Mouse (Mus musculus): ENCODE measurements at regions not wholly inside any gene's neighbourhood (a gene's known extent, or its start where the extent isn't known, plus 50 kb on each side); places are given as distances from the start of the nearest gene placed in this dataset.

DNA sequence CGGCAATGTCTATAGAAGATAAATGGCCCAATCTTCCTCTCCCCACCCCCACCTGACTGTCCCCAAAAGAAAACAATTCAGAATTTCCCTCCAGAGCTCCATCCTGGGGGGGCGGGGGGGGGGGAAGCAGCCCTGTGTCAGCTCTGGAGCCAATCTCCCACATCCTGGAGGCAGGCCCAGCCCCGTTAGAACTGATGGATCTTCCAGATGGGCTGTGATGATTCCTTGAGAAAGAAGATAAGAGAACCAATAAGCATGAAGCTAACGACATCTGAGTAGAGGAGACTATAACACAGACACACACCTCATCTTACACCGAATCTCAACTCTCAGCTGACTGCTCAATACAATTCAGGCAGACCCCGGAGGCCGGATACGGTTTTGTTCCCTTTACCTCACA lies 169.2 kb upstream of the Klf3 start:
- H3K9me3 ChIP-seq (replicated peaks; ENCODE audit: control insufficient read depth, low read length): no peaks in the 10 kb centered on the region
- H3K27me3 ChIP-seq (ENCODE audit: control insufficient read depth, insufficient read depth, low read length): no peaks in the 10 kb centered on the region
- WGBS: 71% methylated on average over 8 of the region's 8 CpGs
- H3K9ac ChIP-seq (ENCODE audit: low read length): no peak overlapping the region
- H3K4me2 ChIP-seq (ENCODE audit: low read depth, low read length): no peak overlapping the region
- no peak overlapping the region for H3K4me3 ChIP-seq (replicated peaks; ENCODE audit: low read length)
- H3K4me1 ChIP-seq (ENCODE audit: control insufficient read depth, insufficient read depth, low read length): peaks cover 4% of the 10 kb centered on the region; the same call in 1 of the 2 replicates
- no peak for ATAC-seq (ENCODE audit: insufficient read depth, low FRiP score)
- no peaks in the 10 kb centered on the region for H3K36me3 ChIP-seq (ENCODE audit: control insufficient read depth, insufficient read depth, low read length)
- H3K27ac ChIP-seq (ENCODE audit: low read length): no peak overlapping the region

DNA sequence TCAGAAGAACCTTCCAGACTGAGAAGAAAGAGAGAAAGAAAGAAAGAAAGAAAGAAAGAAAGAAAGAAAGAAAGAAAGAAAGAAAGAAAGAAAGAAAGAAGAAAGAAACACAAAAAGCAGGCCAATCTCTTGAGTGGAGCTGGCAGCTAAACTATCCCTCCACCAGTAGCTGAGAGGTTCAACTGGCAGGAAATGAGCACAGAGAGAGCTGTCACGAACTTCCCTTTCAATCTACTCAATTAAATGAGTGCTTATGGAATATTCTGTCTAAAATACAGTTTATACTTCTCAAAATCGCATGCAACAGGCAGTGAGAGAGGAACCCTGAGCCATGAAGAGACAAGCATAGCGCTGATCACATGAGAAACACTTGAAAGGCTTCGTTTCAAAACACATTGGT lies 168.5 kb upstream of the Klf3 start:
- H3K27ac ChIP-seq (ENCODE audit: low read length): no peak overlapping the region
- H3K9ac ChIP-seq (ENCODE audit: low read length): no peak overlapping the region
- no peak overlapping the region for H3K4me2 ChIP-seq (ENCODE audit: low read depth, low read length)
- no peak for ATAC-seq (ENCODE audit: insufficient read depth, low FRiP score)
- no peaks in the 10 kb centered on the region for H3K9me3 ChIP-seq (replicated peaks; ENCODE audit: control insufficient read depth, low read length)
- H3K27me3 ChIP-seq (ENCODE audit: control insufficient read depth, insufficient read depth, low read length): no peaks in the 10 kb centered on the region
- H3K4me3 ChIP-seq (replicated peaks; ENCODE audit: low read length): no peak overlapping the region
- 71% methylated on average over 4 of the region's 4 CpGs for WGBS
- peaks cover 4% of the 10 kb centered on the region; the same call in 1 of the 2 replicates for H3K4me1 ChIP-seq (ENCODE audit: control insufficient read depth, insufficient read depth, low read length)
- H3K36me3 ChIP-seq (ENCODE audit: control insufficient read depth, insufficient read depth, low read length): no peaks in the 10 kb centered on the region

DNA sequence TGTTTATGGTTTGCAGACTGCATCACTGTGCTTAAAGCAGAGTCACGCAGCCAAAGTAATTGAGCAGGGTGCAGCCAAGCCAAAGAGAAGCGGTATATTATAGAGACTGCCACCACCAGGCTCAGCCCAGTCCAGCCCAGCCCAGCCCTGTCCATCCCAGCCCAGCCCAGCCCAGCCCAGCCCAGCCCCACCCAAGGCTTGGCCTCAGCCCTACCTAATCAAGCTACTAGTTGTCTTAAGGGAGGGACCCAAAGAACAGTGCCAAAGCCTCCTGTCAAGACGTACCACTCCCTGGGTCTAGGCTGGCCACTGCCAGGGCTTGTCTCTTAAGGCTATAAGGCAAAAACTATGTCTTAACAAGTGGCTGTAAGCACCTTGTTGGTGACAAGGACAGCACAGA lies 166.9 kb upstream of the Klf3 start:
- no peaks in the 10 kb centered on the region for H3K27me3 ChIP-seq (ENCODE audit: control insufficient read depth, insufficient read depth, low read length)
- no peaks in the 10 kb centered on the region for H3K36me3 ChIP-seq (ENCODE audit: control insufficient read depth, insufficient read depth, low read length)
- no peaks in the 10 kb centered on the region for H3K9me3 ChIP-seq (replicated peaks; ENCODE audit: control insufficient read depth, low read length)
- no peak overlapping the region for H3K4me2 ChIP-seq (ENCODE audit: low read depth, low read length)
- ATAC-seq (ENCODE audit: insufficient read depth, low FRiP score): peak; percentile 87; the same call in 1 of the 2 replicates
- no peak overlapping the region for H3K4me3 ChIP-seq (replicated peaks; ENCODE audit: low read length)
- no peak overlapping the region for H3K9ac ChIP-seq (ENCODE audit: low read length)
- H3K4me1 ChIP-seq (ENCODE audit: control insufficient read depth, insufficient read depth, low read length): no peaks in the 10 kb centered on the region
- 0 out of 2 replicates have a peak overlapping the region, but pooled peaks have one; percentile 11 for H3K27ac ChIP-seq (ENCODE audit: low read length)
- WGBS: 69% methylated on average over 3 of the region's 3 CpGs

DNA sequence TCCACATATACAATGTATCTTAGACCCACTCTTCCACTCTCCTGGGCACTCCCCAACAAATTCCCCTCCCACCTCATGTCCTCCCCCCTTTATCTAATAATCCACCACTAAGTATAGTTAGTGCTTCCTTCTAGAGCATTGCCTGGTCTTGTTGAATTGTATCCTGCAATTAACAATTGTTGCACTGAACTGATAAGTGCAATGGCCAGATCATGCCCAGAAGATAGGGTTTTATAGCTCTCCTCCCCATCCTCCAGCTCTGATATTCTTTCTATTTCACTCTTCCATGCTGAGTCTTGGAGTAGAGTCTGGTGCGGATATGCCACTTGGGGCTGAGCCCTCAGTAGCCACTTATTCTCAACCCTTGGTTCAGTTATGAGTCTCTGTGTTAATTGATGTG lies 159.6 kb upstream of the Klf3 start:
- WGBS: 92% methylated on average over 1 of the region's 1 CpGs

DNA sequence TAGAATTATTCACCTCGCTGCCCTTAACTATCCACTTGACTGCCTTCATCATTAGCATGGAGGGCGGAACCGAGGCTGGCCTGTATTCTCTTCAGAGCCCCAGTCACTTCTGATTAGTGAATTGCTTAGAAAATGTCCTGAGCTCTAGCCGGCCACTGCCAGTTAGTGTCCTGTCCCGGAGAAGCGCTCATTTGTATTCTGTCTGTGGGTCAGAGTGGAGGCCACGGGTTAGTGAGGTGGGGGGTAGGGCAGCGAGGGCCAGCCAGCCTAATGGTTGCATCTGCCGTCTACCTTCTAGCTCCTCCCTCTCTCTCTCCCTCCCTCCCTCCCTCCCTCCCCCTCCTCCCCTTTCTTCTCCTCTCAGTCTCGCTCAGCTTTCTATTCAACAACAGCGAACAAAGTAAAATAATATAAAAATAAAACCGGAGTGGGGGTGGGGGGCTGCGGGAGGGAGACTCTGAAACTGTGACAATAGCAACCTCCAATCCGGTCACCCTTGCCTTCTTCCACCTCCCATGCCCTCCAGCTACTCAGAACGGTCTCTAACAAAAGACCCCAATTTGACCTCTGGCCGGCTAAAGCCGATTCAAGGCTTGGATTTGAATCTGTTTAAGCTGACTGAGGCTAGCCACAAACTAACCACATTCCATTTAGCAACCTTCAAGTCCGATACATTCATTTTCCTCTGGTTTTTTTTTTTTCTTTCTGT lies 155.6 kb upstream of the Klf3 start:
- H3K4me3 ChIP-seq (replicated peaks; ENCODE audit: low read length): peak overlapping the region; percentile 37
- peak overlapping the region; percentile 50 for H3K4me2 ChIP-seq (ENCODE audit: low read depth, low read length)
- H3K9ac ChIP-seq (ENCODE audit: low read length): peak overlapping the region; percentile 58
- no peaks in the 10 kb centered on the region for H3K9me3 ChIP-seq (replicated peaks; ENCODE audit: control insufficient read depth, low read length)
- WGBS: 4% methylated on average over 18 of the region's 18 CpGs
- no peaks in the 10 kb centered on the region for H3K36me3 ChIP-seq (ENCODE audit: control insufficient read depth, insufficient read depth, low read length)
- peaks cover 19% of the 10 kb centered on the region for H3K4me1 ChIP-seq (ENCODE audit: control insufficient read depth, insufficient read depth, low read length)
- ATAC-seq (ENCODE audit: insufficient read depth, low FRiP score): no peak
- H3K27me3 ChIP-seq (ENCODE audit: control insufficient read depth, insufficient read depth, low read length): no peaks in the 10 kb centered on the region
- H3K27ac ChIP-seq (ENCODE audit: low read length): no peak overlapping the region

More for the DNA sequence above, 159.6 kb upstream of the Klf3 start:
- H3K9me3 ChIP-seq (replicated peaks; ENCODE audit: control insufficient read depth, low read length): no peaks in the 10 kb centered on the region
- no peak overlapping the region for H3K4me3 ChIP-seq (replicated peaks; ENCODE audit: low read length)
- no peaks in the 10 kb centered on the region for H3K27me3 ChIP-seq (ENCODE audit: control insufficient read depth, insufficient read depth, low read length)
- H3K27ac ChIP-seq (ENCODE audit: low read length): no peak overlapping the region
- no peak overlapping the region for H3K4me2 ChIP-seq (ENCODE audit: low read depth, low read length)
- no peak for ATAC-seq (ENCODE audit: insufficient read depth, low FRiP score)
- peaks cover 13% of the 10 kb centered on the region for H3K4me1 ChIP-seq (ENCODE audit: control insufficient read depth, insufficient read depth, low read length)
- H3K36me3 ChIP-seq (ENCODE audit: control insufficient read depth, insufficient read depth, low read length): no peaks in the 10 kb centered on the region
- no peak overlapping the region for H3K9ac ChIP-seq (ENCODE audit: low read length)

DNA sequence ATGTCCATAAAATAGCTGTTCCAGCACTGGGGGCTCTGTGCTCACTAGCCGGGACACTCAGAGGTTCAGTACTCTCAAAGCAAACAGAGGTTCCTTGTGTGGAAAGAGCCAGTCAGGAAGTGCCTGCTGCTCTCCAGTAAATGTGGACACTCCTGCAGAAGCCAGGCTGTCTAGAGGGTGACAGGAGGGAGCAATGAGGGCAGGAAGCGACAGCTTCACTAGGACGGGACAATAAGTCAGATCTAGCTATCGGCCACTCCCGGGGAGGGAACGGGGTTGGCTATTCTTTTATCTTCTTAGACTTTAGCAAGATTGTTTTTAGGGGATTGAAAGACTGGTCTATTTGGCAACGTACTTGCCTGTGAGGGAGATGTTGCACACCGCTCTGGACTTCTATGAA lies 154.7 kb upstream of the Klf3 start:
- Histone ChIP-seq H3K9ac (ENCODE audit: low read length) (peak overlapping the region; percentile 27; the same call in 1 of the 2 replicates), H3K36me3 (ENCODE audit: control insufficient read depth, insufficient read depth, low read length) (no peaks in the 10 kb centered on the region), H3K27me3 (ENCODE audit: control insufficient read depth, insufficient read depth, low read length) (no peaks in the 10 kb centered on the region), H3K27ac (ENCODE audit: low read length) (peak overlapping the region; percentile 52), H3K9me3 (replicated peaks; ENCODE audit: control insufficient read depth, low read length) (no peaks in the 10 kb centered on the region), H3K4me3 (replicated peaks; ENCODE audit: low read length) (no peak overlapping the region), H3K4me2 (ENCODE audit: low read depth, low read length) (0 out of 2 replicates have a peak overlapping the region, but pooled peaks have one; percentile 24), H3K4me1 (ENCODE audit: control insufficient read depth, insufficient read depth, low read length) (peaks cover 22% of the 10 kb centered on the region)
- WGBS: 19% methylated on average over 8 of the region's 8 CpGs
- peak; percentile 46; the same call in 1 of the 2 replicates for ATAC-seq (ENCODE audit: insufficient read depth, low FRiP score)

DNA sequence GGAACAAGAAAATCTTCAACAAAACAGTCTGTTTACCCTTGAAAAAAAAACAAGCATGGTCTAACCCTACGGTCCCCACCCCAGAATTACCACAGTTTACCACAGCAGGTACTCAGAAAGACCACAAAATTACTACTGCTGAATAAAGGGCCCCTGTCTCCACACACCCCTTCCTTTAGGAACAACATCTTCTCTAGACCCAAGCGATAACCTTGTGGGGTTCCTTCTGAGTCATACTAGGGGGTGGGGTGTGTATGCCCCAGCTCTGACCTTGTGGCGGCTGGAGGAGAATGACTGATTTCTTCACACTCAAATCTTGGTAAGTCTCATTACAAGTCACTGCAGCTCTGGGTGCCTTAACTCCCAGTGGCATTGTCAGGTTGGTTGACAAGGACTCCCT lies 151.8 kb upstream of the Klf3 start:
- no peak overlapping the region for H3K4me2 ChIP-seq (ENCODE audit: low read depth, low read length)
- WGBS: 58% methylated on average over 3 of the region's 3 CpGs
- H3K4me1 ChIP-seq (ENCODE audit: control insufficient read depth, insufficient read depth, low read length): peaks cover 22% of the 10 kb centered on the region
- H3K27me3 ChIP-seq (ENCODE audit: control insufficient read depth, insufficient read depth, low read length): no peaks in the 10 kb centered on the region
- no peaks in the 10 kb centered on the region for H3K9me3 ChIP-seq (replicated peaks; ENCODE audit: control insufficient read depth, low read length)
- H3K36me3 ChIP-seq (ENCODE audit: control insufficient read depth, insufficient read depth, low read length): no peaks in the 10 kb centered on the region
- H3K27ac ChIP-seq (ENCODE audit: low read length): peak overlapping the region; percentile 30; the same call in 1 of the 2 replicates
- no peak overlapping the region for H3K9ac ChIP-seq (ENCODE audit: low read length)
- ATAC-seq (ENCODE audit: insufficient read depth, low FRiP score): peak; percentile 42; the same call in 1 of the 2 replicates
- no peak overlapping the region for H3K4me3 ChIP-seq (replicated peaks; ENCODE audit: low read length)

DNA sequence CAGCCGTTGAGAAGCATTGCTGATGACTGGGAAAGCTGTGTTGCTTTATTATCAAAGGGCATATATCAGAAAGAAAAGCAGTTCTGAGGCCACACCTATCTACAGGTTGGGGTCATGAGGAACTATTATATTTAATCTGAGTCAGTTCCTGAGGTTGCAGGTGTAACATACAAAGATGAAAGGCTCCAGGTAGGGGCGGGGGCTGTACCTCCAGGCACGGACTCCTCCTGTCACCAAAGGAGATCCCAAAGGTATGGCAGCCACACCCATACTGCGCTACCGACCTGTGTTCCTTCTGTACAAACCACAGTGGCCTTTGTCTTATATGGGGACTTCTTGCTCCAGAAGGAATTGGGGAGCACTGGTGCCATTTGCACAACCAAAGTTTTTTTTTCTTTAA lies 149.4 kb upstream of the Klf3 start:
- H3K4me2 ChIP-seq (ENCODE audit: low read depth, low read length): no peak overlapping the region
- H3K4me1 ChIP-seq (ENCODE audit: control insufficient read depth, insufficient read depth, low read length): peaks cover 8% of the 10 kb centered on the region
- no peak overlapping the region for H3K4me3 ChIP-seq (replicated peaks; ENCODE audit: low read length)
- WGBS: 73% methylated on average over 5 of the region's 5 CpGs
- H3K36me3 ChIP-seq (ENCODE audit: control insufficient read depth, insufficient read depth, low read length): no peaks in the 10 kb centered on the region
- no peaks in the 10 kb centered on the region for H3K27me3 ChIP-seq (ENCODE audit: control insufficient read depth, insufficient read depth, low read length)
- no peak overlapping the region for H3K9ac ChIP-seq (ENCODE audit: low read length)
- peak; percentile 86 for ATAC-seq (ENCODE audit: insufficient read depth, low FRiP score)
- H3K27ac ChIP-seq (ENCODE audit: low read length): peak overlapping the region; percentile 75
- no peaks in the 10 kb centered on the region for H3K9me3 ChIP-seq (replicated peaks; ENCODE audit: control insufficient read depth, low read length)

DNA sequence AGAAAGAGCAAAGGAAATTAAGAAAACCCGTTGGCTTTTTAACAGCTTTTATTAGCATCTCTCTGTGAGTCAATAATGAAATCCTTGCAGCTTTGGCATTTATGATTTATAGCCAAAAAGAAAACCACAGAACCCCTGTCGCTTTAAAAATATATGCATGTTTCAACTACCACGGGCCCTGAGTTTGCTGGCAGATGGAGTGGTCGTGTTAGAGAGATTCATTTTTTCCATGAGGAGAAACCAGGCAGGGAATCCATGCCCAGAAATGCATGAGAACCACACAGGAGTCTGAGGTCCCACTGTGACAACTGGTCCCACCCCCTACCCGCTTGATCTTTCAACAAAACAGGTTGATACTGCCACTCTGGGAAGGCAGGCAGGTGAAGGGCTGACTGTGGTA lies 147.9 kb upstream of the Klf3 start:
- WGBS: 61% methylated on average over 5 of the region's 5 CpGs
- ATAC-seq (ENCODE audit: insufficient read depth, low FRiP score): no peak
- Histone ChIP-seq H3K4me3 (replicated peaks; ENCODE audit: low read length) (no peak overlapping the region), H3K36me3 (ENCODE audit: control insufficient read depth, insufficient read depth, low read length) (no peaks in the 10 kb centered on the region), H3K9ac (ENCODE audit: low read length) (no peak overlapping the region), H3K27me3 (ENCODE audit: control insufficient read depth, insufficient read depth, low read length) (no peaks in the 10 kb centered on the region), H3K4me2 (ENCODE audit: low read depth, low read length) (no peak overlapping the region), H3K4me1 (ENCODE audit: control insufficient read depth, insufficient read depth, low read length) (peaks cover 4% of the 10 kb centered on the region; the same call in 1 of the 2 replicates), H3K27ac (ENCODE audit: low read length) (no peak overlapping the region), H3K9me3 (replicated peaks; ENCODE audit: control insufficient read depth, low read length) (no peaks in the 10 kb centered on the region)
